Mouse (Mus musculus): ENCODE measurements around the gene Nupl2. TPM values are rescaled to one million over a fixed set of nuclear protein-coding genes. Genes with fewer than 3 reads are reported as not detected.

Gene Nupl2
- polyA plus RNA-seq, 1 experiment from 2014 or later = 20.3 TPM

DNA sequence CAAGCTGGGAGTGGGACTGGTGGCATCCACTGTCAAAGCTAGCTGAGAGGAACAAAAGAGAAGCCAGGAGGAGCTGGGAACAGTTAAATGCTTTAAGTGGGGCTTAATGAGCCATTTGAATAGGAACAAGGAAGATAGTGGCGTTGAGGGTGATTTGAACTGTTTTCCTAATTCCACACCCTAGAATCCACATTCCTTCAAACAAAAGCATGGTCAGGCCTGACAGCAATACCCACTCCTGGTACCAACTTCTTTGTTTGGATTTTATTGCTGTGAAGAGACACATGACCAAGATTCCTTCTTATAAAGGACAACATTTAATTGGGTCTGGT is 49.8 kb downstream of the Nupl2 start:
- WGBS = 58% methylated on average over 1 of the region's 1 CpGs
- H3K27me3 ChIP-seq = peaks cover 17% of the 10 kb centered on the region
- no peak overlapping the region for H3K4me2 ChIP-seq (replicated peaks)
- no peak for ATAC-seq (ENCODE audit: low FRiP score, low read depth)
- H3K27ac ChIP-seq (replicated peaks) = no peak overlapping the region
- H3K4me1 ChIP-seq = no peaks in the 10 kb centered on the region
- H3K9me3 ChIP-seq = no peaks in the 10 kb centered on the region
- H3K36me3 ChIP-seq = no peaks in the 10 kb centered on the region
- H3K9ac ChIP-seq (replicated peaks) = no peak overlapping the region
- H3K4me3 ChIP-seq = no peak overlapping the region

DNA sequence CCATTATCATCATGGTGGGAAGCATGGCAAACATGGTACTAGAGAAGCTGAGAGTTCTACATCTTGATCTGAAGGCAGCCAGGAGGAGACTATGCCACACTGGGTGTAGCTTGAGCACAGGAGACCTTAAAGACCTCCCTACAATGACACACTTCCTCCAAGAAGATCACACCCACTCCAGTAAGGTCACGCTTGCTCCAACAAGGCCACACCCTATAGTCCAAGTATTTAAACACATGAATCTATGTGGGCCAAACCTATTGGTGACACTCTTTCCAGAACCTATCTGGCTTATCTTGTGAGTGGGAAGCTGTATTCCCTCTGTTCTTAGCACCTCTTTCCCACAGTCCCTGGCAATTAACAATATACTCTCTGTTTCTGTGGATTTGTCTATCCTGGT is 50.1 kb downstream of the Nupl2 start:
- Histone ChIP-seq H3K27ac (replicated peaks) (no peak overlapping the region), H3K27me3 (peaks cover 17% of the 10 kb centered on the region), H3K9ac (replicated peaks) (no peak overlapping the region), H3K9me3 (no peaks in the 10 kb centered on the region), H3K4me2 (replicated peaks) (no peak overlapping the region), H3K4me3 (no peak overlapping the region), H3K36me3 (no peaks in the 10 kb centered on the region), H3K4me1 (no peaks in the 10 kb centered on the region)
- no peak for ATAC-seq (ENCODE audit: low FRiP score, low read depth)
- 97% methylated on average over 1 of the region's 1 CpGs for WGBS

Other genes with a start within 250 kb of the Nupl2 start
- 46.0 and 47.4 TPM in 2 replicates for gene Fam126a, start 134.3 kb upstream of the Nupl2 start, polyA plus RNA-seq (2016; fragmentation: Nextera tagmentation; extraction: Ambion mirVana)
- gene Klhl7, start 64.4 kb upstream of the Nupl2 start, polyA plus RNA-seq (2016; fragmentation: Nextera tagmentation; extraction: Ambion mirVana) = 130 and 144 TPM in 2 replicates
- gene Kcnh2, start 186.6 kb downstream of the Nupl2 start, polyA plus RNA-seq (2016; fragmentation: Nextera tagmentation; extraction: Ambion mirVana) = 18.0 and 18.5 TPM in 2 replicates
- 7.1 and 9.2 TPM in 2 replicates for gene Nos3, start 199.8 kb downstream of the Nupl2 start, polyA plus RNA-seq (2016; fragmentation: Nextera tagmentation; extraction: Ambion mirVana)
- gene Atg9b, start 227.2 kb downstream of the Nupl2 start, polyA plus RNA-seq (2016; fragmentation: Nextera tagmentation; extraction: Ambion mirVana) = 0.35 and 0.46 TPM in 2 replicates
- gene Abcb8, start 228.7 kb downstream of the Nupl2 start, polyA plus RNA-seq (2016; fragmentation: Nextera tagmentation; extraction: Ambion mirVana) = 47.1 and 48.0 TPM in 2 replicates
- 0.17 and 0.27 TPM in 2 replicates for gene Asic3, start 248.4 kb downstream of the Nupl2 start, polyA plus RNA-seq (2016; fragmentation: Nextera tagmentation; extraction: Ambion mirVana)

Measured in midbrain, embryonic 12.5 days (tissue).